Mouse (Mus musculus) hindbrain, embryonic 16.5 days (tissue): ENCODE data around the gene Capn15. TPM values are rescaled to one million over a fixed set of nuclear protein-coding genes. Genes with fewer than 3 reads are reported as not detected.
A peak's percentile ranks its signal among the peaks of the same experiment; 100 is the strongest.

Experiments used
- ATAC-seq: fragments of 200-750 bp; cut with Nextera tagmentation; 2 replicates; pipeline ENCODE4 v1.8.0; 2017; ENCODE audit warnings: moderate TSS enrichment, moderate library complexity
- H3K27ac ChIP-seq: fragments of 300-500 bp; sonication (generic); 2 replicates; pipeline ENCODE4 v1.5.1; 2014; ENCODE audit warnings: low read depth, mild to moderate bottlenecking, control low read depth, low read length, moderate library complexity
- H3K27me3 ChIP-seq: fragments of 300-500 bp; sonication (generic); replicated peaks from 2 replicates; pipeline ENCODE4 v1.6.1; 2014; ENCODE audit warnings: low read length; ENCODE audit not compliant: control insufficient read depth, insufficient read depth
- H3K36me3 ChIP-seq: fragments of 300-500 bp; sonication (generic); 2 replicates; pipeline ENCODE4 v1.6.1; 2014; ENCODE audit warnings: mild to moderate bottlenecking, low read length, moderate library complexity, mixed read lengths; ENCODE audit not compliant: control insufficient read depth, insufficient read depth
- H3K4me1 ChIP-seq: fragments of 300-500 bp; sonication (generic); 2 replicates; pipeline ENCODE4 v1.6.1; 2014; ENCODE audit warnings: low read depth, low read length; ENCODE audit not compliant: control insufficient read depth, insufficient read depth
- H3K4me2 ChIP-seq: fragments of 300-500 bp; sonication (generic); 2 replicates; pipeline ENCODE4 v1.6.1; 2014; ENCODE audit warnings: mild to moderate bottlenecking, low read length, control low read depth, moderate library complexity
- H3K4me3 ChIP-seq: fragments of 300-500 bp; sonication (generic); 2 replicates; pipeline ENCODE4 v1.5.1; 2014; ENCODE audit warnings: mild to moderate bottlenecking, low read length, control low read depth, moderate library complexity
- H3K9ac ChIP-seq: fragments of 300-500 bp; sonication (generic); 2 replicates; pipeline ENCODE4 v1.6.1; 2014; ENCODE audit warnings: low read depth, mild to moderate bottlenecking, control low read depth, low read length, moderate library complexity
- H3K9me3 ChIP-seq: fragments of 300-500 bp; sonication (generic); 2 replicates; pipeline ENCODE4 v1.6.1; 2014; ENCODE audit warnings: mild to moderate bottlenecking, low read length, moderate library complexity; ENCODE audit not compliant: control insufficient read depth
- WGBS: fragments of 180-500 bp; shearing (Covaris S2); extraction: QIAGEN DNeasy Blood & Tissue Kit; methylation state at CpG from one replicate; pipeline ENCODE4 v1.1.7; 2014; 5-methylcytosine and 5-hydroxymethylcytosine counted together
- polyA plus RNA-seq: library from polyadenylated mRNA; unstranded; fragments of >200 nt; fragmentation: Nextera tagmentation; extraction: Ambion mirVana; gene quantifications from 2 replicates; pipeline ENCODE4 v1.2.1, GENCODE M21; 2015

The Capn15 gene
- polyA plus RNA-seq, 1 experiment from 2014 or later = 20.6 TPM

- H3K4me2 ChIP-seq = no peak overlapping the region
- H3K36me3 ChIP-seq = peaks cover 10% of the 10 kb centered on the region
- WGBS = 81% methylated on average over 3 of the region's 3 CpGs
- ATAC-seq = no peak
- no peaks in the 10 kb centered on the region for H3K9me3 ChIP-seq
- H3K27ac ChIP-seq = no peak overlapping the region
- no peaks in the 10 kb centered on the region for H3K4me1 ChIP-seq
- no peak overlapping the region for H3K4me3 ChIP-seq
- no peak overlapping the region for H3K9ac ChIP-seq
- no peaks in the 10 kb centered on the region for H3K27me3 ChIP-seq
Measured at GRCm38 (mm10) chr17:26018388-26018787, 32.8 kb upstream of the Capn15 start.

DNA sequence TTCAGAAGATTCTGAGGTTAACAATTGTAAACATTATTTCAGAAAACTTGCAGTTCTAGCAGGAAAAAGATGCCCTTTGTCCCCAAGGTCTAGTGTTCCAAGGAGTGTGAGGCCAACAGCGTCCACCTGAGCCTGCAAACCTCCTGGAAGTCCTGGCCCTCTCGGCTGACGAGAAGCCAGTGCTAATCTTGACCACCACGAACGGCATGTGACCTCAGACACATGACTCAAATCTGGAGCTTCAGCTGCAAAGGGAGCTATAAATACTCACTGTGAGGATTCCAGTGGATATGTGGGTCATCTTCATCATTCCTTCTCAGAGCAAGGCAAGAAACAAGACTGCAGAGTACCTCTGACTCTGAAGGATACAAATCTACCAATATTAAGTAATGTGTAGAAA lies 32.4 kb upstream of the Capn15 start:
- Histone ChIP-seq H3K27me3 (no peaks in the 10 kb centered on the region), H3K4me3 (no peak overlapping the region), H3K36me3 (peaks cover 12% of the 10 kb centered on the region), H3K4me1 (no peaks in the 10 kb centered on the region), H3K4me2 (no peak overlapping the region), H3K9ac (no peak overlapping the region), H3K9me3 (no peaks in the 10 kb centered on the region), H3K27ac (no peak overlapping the region)
- no peak for ATAC-seq
- WGBS = 87% methylated on average over 5 of the region's 5 CpGs

- peaks cover 15% of the 10 kb centered on the region for H3K36me3 ChIP-seq
- H3K9me3 ChIP-seq = no peaks in the 10 kb centered on the region
- H3K4me1 ChIP-seq = no peaks in the 10 kb centered on the region
- H3K4me2 ChIP-seq = no peak overlapping the region
- 88% methylated on average over 3 of the region's 3 CpGs for WGBS
- H3K27me3 ChIP-seq = no peaks in the 10 kb centered on the region
- no peak overlapping the region for H3K27ac ChIP-seq
- H3K4me3 ChIP-seq = no peak overlapping the region
- H3K9ac ChIP-seq = no peak overlapping the region
- no peak for ATAC-seq
Measured at GRCm38 (mm10) chr17:26017021-26017420, 31.4 kb upstream of the Capn15 start.

GRCm38 (mm10) chr17:26013711-26014110 lies 28.1 kb upstream of the Capn15 start:
- Histone ChIP-seq H3K27me3 (no peaks in the 10 kb centered on the region), H3K4me1 (no peaks in the 10 kb centered on the region), H3K4me3 (no peak overlapping the region), H3K4me2 (no peak overlapping the region), H3K36me3 (peaks cover 19% of the 10 kb centered on the region), H3K9ac (no peak overlapping the region), H3K9me3 (no peaks in the 10 kb centered on the region), H3K27ac (no peak overlapping the region)
- ATAC-seq = no peak
- WGBS = 75% methylated on average over 10 of the region's 10 CpGs

GRCm38 (mm10) chr17:26011841-26012460 lies 26.4 kb upstream of the Capn15 start:
- no peak overlapping the region for H3K4me2 ChIP-seq
- peaks cover 17% of the 10 kb centered on the region for H3K36me3 ChIP-seq
- 14% methylated on average over 15 of the region's 15 CpGs for WGBS

GRCm38 (mm10) chr17:26009540-26009939 lies 23.9 kb upstream of the Capn15 start:
- Histone ChIP-seq H3K27me3 (no peaks in the 10 kb centered on the region), H3K27ac (0 out of 2 replicates have a peak overlapping the region, but pooled peaks have one; percentile 6), H3K4me1 (no peaks in the 10 kb centered on the region), H3K9me3 (no peaks in the 10 kb centered on the region), H3K4me3 (no peak overlapping the region), H3K9ac (no peak overlapping the region), H3K36me3 (peaks cover 19% of the 10 kb centered on the region), H3K4me2 (no peak overlapping the region)
- WGBS = 31% methylated on average over 4 of the region's 4 CpGs
- ATAC-seq = peak; percentile 89

More at GRCm38 (mm10) chr17:26011841-26012460, 26.4 kb upstream of the Capn15 start:
- peak; percentile 35; the same call in 1 of the 2 replicates for ATAC-seq
- H3K9ac ChIP-seq = no peak overlapping the region
- H3K4me3 ChIP-seq = no peak overlapping the region
- H3K4me1 ChIP-seq = no peaks in the 10 kb centered on the region
- no peaks in the 10 kb centered on the region for H3K9me3 ChIP-seq
- no peak overlapping the region for H3K27ac ChIP-seq
- H3K27me3 ChIP-seq = no peaks in the 10 kb centered on the region

DNA sequence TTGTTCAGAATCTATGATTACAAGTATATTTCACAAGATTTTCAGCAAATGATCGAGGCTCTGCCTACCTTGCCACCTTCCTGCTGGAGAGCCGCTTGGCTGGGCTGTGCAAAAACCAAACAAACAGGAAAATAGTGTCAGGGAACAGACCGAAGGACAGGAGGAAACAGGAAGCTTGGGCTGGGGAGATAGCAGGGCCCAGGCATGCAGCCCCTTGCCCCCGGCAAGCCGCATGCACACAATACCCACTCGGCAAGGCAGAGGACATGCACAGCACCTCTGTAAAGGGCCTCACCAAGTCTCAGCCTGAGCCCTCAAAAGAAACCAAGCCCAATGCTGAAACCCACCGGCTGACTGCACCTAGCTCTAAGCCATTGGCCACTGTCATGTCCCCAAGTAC lies 23.2 kb upstream of the Capn15 start:
- H3K4me2 ChIP-seq = no peak overlapping the region
- WGBS = 92% methylated on average over 7 of the region's 7 CpGs
- no peaks in the 10 kb centered on the region for H3K4me1 ChIP-seq
- ATAC-seq = no peak
- H3K27ac ChIP-seq = no peak overlapping the region
- H3K36me3 ChIP-seq = peaks cover 19% of the 10 kb centered on the region
- no peaks in the 10 kb centered on the region for H3K27me3 ChIP-seq
- H3K9ac ChIP-seq = no peak overlapping the region
- H3K4me3 ChIP-seq = no peak overlapping the region
- no peaks in the 10 kb centered on the region for H3K9me3 ChIP-seq

DNA sequence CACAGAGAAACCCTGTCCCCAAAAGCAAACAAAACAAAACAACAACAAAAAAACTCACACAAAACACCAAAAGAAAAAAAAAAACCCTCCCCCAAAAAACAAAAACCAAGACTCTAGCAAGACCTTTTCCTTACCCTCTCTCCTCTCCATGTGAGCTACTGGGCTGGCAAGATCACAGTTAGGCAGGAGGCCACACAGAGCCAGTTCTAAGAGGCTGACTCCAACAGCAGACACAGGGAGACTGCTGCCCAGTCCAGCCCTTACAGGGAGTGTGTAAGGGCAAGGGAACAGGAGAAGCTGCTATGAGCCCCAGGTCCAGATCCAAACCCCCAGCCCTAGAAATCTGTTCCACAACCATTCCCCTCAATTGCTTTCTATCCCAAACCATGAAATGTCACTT lies 22.7 kb upstream of the Capn15 start:
- no peak overlapping the region for H3K27ac ChIP-seq
- no peaks in the 10 kb centered on the region for H3K27me3 ChIP-seq
- no peak for ATAC-seq
- no peak overlapping the region for H3K4me2 ChIP-seq
- peaks cover 15% of the 10 kb centered on the region for H3K36me3 ChIP-seq
- H3K4me1 ChIP-seq = no peaks in the 10 kb centered on the region
- H3K9ac ChIP-seq = no peak overlapping the region
- H3K9me3 ChIP-seq = no peaks in the 10 kb centered on the region
- H3K4me3 ChIP-seq = no peak overlapping the region

DNA sequence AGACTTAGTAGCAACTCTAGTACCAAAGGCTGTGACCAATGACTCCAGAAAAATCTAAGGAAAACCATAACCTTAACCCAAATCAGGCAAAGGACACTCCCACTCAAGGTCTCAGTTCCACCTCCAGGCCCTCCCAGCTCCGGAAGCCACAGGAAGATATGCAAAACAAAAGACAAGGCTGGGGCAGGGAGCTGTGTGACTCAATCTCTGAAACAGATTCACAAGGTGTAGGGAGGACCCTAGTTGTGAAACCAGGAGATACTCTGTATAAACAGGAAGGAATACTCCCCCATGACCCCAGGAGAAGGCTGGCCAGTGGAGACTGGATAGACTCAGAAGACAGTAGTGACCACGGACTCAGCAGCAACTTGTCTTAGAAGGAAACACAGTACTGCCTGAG lies 22.1 kb upstream of the Capn15 start:
- Histone ChIP-seq H3K9me3 (no peaks in the 10 kb centered on the region), H3K27me3 (no peaks in the 10 kb centered on the region), H3K9ac (no peak overlapping the region), H3K4me3 (no peak overlapping the region), H3K27ac (no peak overlapping the region), H3K4me2 (no peak overlapping the region), H3K4me1 (no peaks in the 10 kb centered on the region), H3K36me3 (peaks cover 10% of the 10 kb centered on the region)
- 69% methylated on average over 2 of the region's 2 CpGs for WGBS
- ATAC-seq = no peak
